Mouse (Mus musculus) stomach, postnatal 0 days (tissue): ENCODE measurements at regions not wholly inside any gene's neighbourhood (a gene's known extent, or its start where the extent isn't known, plus 50 kb on each side); places are given as distances from the start of the nearest gene placed in this dataset.
A peak's percentile ranks its signal among the peaks of the same experiment; 100 is the strongest.

Source experiments
- ATAC-seq: fragments of 200-750 bp; cut with Nextera tagmentation; 2 replicates; pipeline ENCODE4 v1.8.0; 2017; ENCODE audit not compliant: low FRiP score, low TSS enrichment
- DNase-seq: peaks from one replicate; pipeline ENCODE4 v3.0.0-alpha.2; 2016; ENCODE audit warnings: low spot score
- H3K27ac ChIP-seq: fragments of 300-500 bp; sonication (generic); replicated peaks from 2 replicates; pipeline ENCODE4 v1.5.1; 2014; ENCODE audit warnings: mild to moderate bottlenecking, control low read depth
- H3K27me3 ChIP-seq: fragments of 300-500 bp; sonication (generic); 2 replicates; pipeline ENCODE4 v1.6.1; 2014; ENCODE audit warnings: low read length; ENCODE audit not compliant: control insufficient read depth, insufficient read depth
- H3K36me3 ChIP-seq: fragments of 300-500 bp; sonication (generic); 2 replicates; pipeline ENCODE4 v1.6.1; 2014; ENCODE audit warnings: low read length, mixed read lengths; ENCODE audit not compliant: control insufficient read depth, insufficient read depth
- H3K4me1 ChIP-seq: fragments of 300-500 bp; sonication (generic); replicated peaks from 2 replicates; pipeline ENCODE4 v1.6.1; 2014; ENCODE audit warnings: antibody characterized with exemption; ENCODE audit not compliant: control insufficient read depth, insufficient read depth
- H3K4me2 ChIP-seq: fragments of 300-500 bp; sonication (generic); replicated peaks from 2 replicates; pipeline ENCODE4 v1.6.1; 2014; ENCODE audit warnings: low read depth, mild to moderate bottlenecking, control low read depth, moderate library complexity
- H3K4me3 ChIP-seq: fragments of 300-500 bp; sonication (generic); 2 replicates; pipeline ENCODE4 v1.5.1; 2014; ENCODE audit warnings: low read depth, low read length, control low read depth
- H3K9ac ChIP-seq: fragments of 300-500 bp; sonication (generic); 2 replicates; pipeline ENCODE4 v1.6.1; 2014; ENCODE audit warnings: mild to moderate bottlenecking, low read length, control low read depth, mixed read lengths
- H3K9me3 ChIP-seq: fragments of 300-500 bp; sonication (generic); 2 replicates; pipeline ENCODE4 v1.6.1; 2016; ENCODE audit warnings: low read length; ENCODE audit not compliant: control insufficient read depth
- CTCF ChIP-seq: IDR thresholded peaks from 2 replicates; pipeline ENCODE4 v1.5.1; 2016; ENCODE audit warnings: antibody characterized with exemption, low read depth, mild to moderate bottlenecking, moderate library complexity
- EP300 ChIP-seq: optimal IDR thresholded peaks from 2 replicates; pipeline ENCODE3; 2016; ENCODE audit warnings: antibody characterized with exemption
- WGBS: fragments of 180-500 bp; shearing (Covaris S2); extraction: QIAGEN DNeasy Blood & Tissue Kit; methylation state at CpG from one replicate; pipeline ENCODE4 v1.1.7; 2014; 5-methylcytosine and 5-hydroxymethylcytosine counted together

DNA sequence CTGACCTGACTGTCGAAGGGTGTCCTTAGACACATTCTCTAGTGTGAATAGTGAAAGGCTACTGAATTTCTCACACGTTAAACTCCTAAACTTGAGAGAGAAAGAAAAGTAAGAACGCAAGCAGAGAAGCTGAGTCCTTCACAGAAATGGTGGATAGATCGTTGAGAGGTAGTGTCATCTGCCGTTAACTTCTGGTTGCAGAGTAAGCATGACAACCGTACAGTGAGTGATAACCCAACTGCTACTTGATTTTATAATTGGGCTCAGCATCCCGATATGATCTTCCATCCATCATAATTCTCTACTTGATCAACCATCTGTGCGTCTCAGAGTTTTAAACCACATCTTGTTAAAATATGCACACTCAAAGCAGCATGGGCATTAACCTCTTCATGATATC lies 63.3 kb upstream of the Dnah5 start:
- Histone ChIP-seq H3K27me3 (no peaks in the 10 kb centered on the region), H3K9ac (no peak overlapping the region), H3K4me3 (no peak overlapping the region), H3K36me3 (no peaks in the 10 kb centered on the region), H3K27ac (no peak overlapping the region), H3K4me1 (no peaks in the 10 kb centered on the region), H3K4me2 (no peak overlapping the region), H3K9me3 (no peaks in the 10 kb centered on the region)
- TF ChIP-seq CTCF (no peak), EP300 (no peak)
- WGBS: 97% methylated on average over 8 of the region's 8 CpGs
- ATAC-seq (no peak), DNase-seq (no peak)

DNA sequence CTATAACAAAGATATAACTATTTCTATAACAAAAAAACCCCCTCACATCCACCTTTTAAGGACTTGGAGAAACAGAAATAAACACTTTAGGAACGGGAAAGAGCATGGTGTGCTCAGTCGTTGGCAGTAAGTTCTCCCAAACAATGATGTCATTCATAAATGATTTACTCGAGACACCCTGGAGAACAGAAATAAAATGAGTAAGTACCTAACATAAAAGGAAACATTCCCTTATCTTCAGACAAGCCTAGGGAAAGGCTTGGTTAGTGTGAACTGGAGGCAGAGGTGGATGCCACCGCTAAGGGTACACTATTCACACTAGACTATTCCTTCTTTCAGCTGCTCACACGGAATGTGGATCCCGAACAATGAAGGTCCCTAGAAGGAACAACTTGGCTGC lies 62.2 kb upstream of the Dnah5 start:
- Histone ChIP-seq H3K36me3 (no peaks in the 10 kb centered on the region), H3K4me2 (no peak overlapping the region), H3K9ac (no peak overlapping the region), H3K9me3 (no peaks in the 10 kb centered on the region), H3K4me3 (no peak overlapping the region), H3K27ac (no peak overlapping the region), H3K27me3 (no peaks in the 10 kb centered on the region), H3K4me1 (no peaks in the 10 kb centered on the region)
- 25% methylated on average over 6 of the region's 6 CpGs for WGBS
- no peak for TF ChIP-seq CTCF
- TF ChIP-seq EP300: no peak
- ATAC-seq (peak; percentile 79), DNase-seq (no peak)

DNA sequence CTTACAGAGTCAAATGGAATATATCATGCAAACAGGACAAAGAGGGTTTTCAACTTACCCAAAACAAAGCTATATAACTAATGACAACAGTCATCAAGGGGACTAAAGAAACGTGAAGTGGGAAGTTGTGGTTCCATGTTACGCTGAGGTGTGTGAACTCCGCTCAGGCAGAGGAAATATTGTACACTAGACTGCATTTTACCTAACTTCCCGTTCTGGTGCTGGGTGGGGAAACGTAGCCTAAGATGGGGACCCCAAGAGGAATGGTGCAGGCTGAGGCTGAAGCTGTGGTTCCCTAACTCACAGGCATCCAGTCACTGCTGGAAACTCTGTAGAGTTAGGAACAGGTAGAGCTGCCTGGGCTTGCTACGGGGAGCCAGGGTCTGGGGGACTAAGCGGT lies 59.3 kb upstream of the Dnah5 start:
- Histone ChIP-seq H3K36me3 (no peaks in the 10 kb centered on the region), H3K4me3 (no peak overlapping the region), H3K27me3 (no peaks in the 10 kb centered on the region), H3K4me1 (no peaks in the 10 kb centered on the region), H3K9ac (no peak overlapping the region), H3K9me3 (no peaks in the 10 kb centered on the region), H3K4me2 (no peak overlapping the region), H3K27ac (no peak overlapping the region)
- DNase-seq (no peak), ATAC-seq (no peak)
- no peak for TF ChIP-seq CTCF
- no peak for TF ChIP-seq EP300
- WGBS: 81% methylated on average over 7 of the region's 7 CpGs

DNA sequence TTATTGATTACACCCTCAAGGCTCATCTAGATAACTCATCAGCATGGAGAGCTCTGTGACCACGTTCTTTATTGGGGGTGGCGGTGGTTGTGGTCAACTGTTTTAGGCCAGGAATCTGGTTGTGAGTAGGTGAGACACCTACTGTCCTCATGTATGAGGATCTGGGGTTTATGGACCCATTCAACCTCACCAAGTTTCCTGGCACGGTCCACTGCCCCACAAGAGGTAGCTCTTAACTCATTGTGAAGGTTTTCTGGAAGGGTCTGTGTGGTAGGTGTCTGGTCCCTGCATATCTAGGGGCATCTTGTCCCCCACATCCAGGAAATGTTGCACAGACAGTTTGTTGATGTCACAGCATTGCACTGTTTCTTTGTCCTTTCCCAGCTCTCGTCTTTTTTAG lies 58.7 kb upstream of the Dnah5 start:
- WGBS: 86% methylated on average over 4 of the region's 4 CpGs
- H3K4me2 ChIP-seq: no peak overlapping the region
- no peaks in the 10 kb centered on the region for H3K36me3 ChIP-seq
- H3K27ac ChIP-seq: no peak overlapping the region
- no peaks in the 10 kb centered on the region for H3K27me3 ChIP-seq
- H3K9ac ChIP-seq: no peak overlapping the region
- no peaks in the 10 kb centered on the region for H3K4me1 ChIP-seq
- ATAC-seq (no peak), DNase-seq (no peak)
- TF ChIP-seq CTCF (no peak), EP300 (no peak)
- no peak overlapping the region for H3K4me3 ChIP-seq
- no peaks in the 10 kb centered on the region for H3K9me3 ChIP-seq

DNA sequence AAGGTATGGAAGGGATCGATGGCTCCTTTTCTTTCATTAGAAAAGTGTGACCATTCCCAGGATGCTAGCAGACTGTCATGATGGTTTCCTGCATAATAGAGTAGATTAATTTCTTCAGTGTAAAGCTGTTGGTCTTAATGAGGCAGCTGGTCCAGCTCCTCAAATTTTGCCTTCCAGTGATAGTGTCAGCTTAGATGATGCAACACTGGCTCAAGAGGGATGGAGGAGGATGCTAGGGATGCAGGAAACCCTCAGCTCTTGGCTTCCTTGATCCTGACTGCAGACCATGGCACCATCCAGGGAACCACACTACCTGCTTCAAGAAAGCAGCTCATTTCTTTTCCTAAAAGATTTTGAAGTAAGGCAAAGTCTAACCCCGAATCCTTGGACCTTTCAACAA lies 51.9 kb upstream of the Dnah5 start:
- H3K9me3 ChIP-seq: no peaks in the 10 kb centered on the region
- H3K27me3 ChIP-seq: no peaks in the 10 kb centered on the region
- H3K27ac ChIP-seq: no peak overlapping the region
- H3K4me1 ChIP-seq: no peaks in the 10 kb centered on the region
- no peak for ATAC-seq
- no peak overlapping the region for H3K4me3 ChIP-seq
- TF ChIP-seq EP300 (no peak), CTCF (no peak)
- no peak overlapping the region for H3K4me2 ChIP-seq
- DNase-seq: no peak
- no peaks in the 10 kb centered on the region for H3K36me3 ChIP-seq
- no peak overlapping the region for H3K9ac ChIP-seq
- 89% methylated on average over 2 of the region's 2 CpGs for WGBS
